Mouse (Mus musculus) kidney, adult 2 months (tissue): ENCODE results near the gene Zfp384. TPM values are rescaled to one million over a fixed set of nuclear protein-coding genes. Genes with fewer than 3 reads are reported as not detected.

Experiments
- DNase-seq: peaks from one replicate; pipeline ENCODE4 v3.0.0; 2021
- H3K27ac ChIP-seq: fragments of 200-500 bp; 2 replicates; pipeline ENCODE4 v1.5.1; 2012; ENCODE audit warnings: low read depth, low read length, control low read depth, inconsistent platforms; ENCODE audit not compliant: insufficient read depth
- H3K27me3 ChIP-seq: fragments of 200-500 bp; replicated peaks from 2 replicates; pipeline ENCODE4 v1.6.1; 2012; ENCODE audit warnings: mild to moderate bottlenecking, moderate library complexity, low read length, inconsistent platforms; ENCODE audit not compliant: control insufficient read depth, insufficient read depth
- H3K36me3 ChIP-seq: fragments of 200-500 bp; 2 replicates; pipeline ENCODE4 v1.6.1; 2012; ENCODE audit warnings: mild to moderate bottlenecking, moderate library complexity, low read length, inconsistent platforms; ENCODE audit not compliant: control insufficient read depth, insufficient read depth
- H3K4me1 ChIP-seq: fragments of 200-500 bp; 2 replicates; pipeline ENCODE4 v1.6.1; 2011; ENCODE audit warnings: low read length; ENCODE audit not compliant: control insufficient read depth, insufficient read depth
- H3K4me3 ChIP-seq: fragments of 200-500 bp; 2 replicates; pipeline ENCODE4 v1.5.1; 2011; ENCODE audit warnings: mild to moderate bottlenecking, low read depth, low read length, control low read depth; ENCODE audit not compliant: insufficient read depth
- CTCF ChIP-seq: fragments of 200-500 bp; conservative IDR thresholded peaks from 2 replicates; pipeline ENCODE4 v1.5.1; 2011; ENCODE audit warnings: low read depth, mild to moderate bottlenecking, control low read depth, low read length, moderate library complexity, mixed read lengths; ENCODE audit not compliant: insufficient read depth, insufficient read length
- POLR2A ChIP-seq: fragments of 200-500 bp; IDR thresholded peaks from one replicate; pipeline ENCODE4 v1.6.1; 2011; ENCODE audit warnings: low read depth, low read length, control low read depth
- WGBS: fragments of 180-500 bp; shearing (Covaris S2); methylation state at CpG from one replicate; pipeline ENCODE4 v1.1.7; 2018; 5-methylcytosine and 5-hydroxymethylcytosine counted together
- polyA plus RNA-seq: library from polyadenylated mRNA; depleted of rRNA; stranded (reverse); fragments of >200 nt; gene quantifications from 2 replicates; pipeline ENCODE4 v1.2.3, GENCODE M21; 2012

The Zfp384 gene
- polyA plus RNA-seq, 1 experiment, result 37.8 TPM

DNA sequence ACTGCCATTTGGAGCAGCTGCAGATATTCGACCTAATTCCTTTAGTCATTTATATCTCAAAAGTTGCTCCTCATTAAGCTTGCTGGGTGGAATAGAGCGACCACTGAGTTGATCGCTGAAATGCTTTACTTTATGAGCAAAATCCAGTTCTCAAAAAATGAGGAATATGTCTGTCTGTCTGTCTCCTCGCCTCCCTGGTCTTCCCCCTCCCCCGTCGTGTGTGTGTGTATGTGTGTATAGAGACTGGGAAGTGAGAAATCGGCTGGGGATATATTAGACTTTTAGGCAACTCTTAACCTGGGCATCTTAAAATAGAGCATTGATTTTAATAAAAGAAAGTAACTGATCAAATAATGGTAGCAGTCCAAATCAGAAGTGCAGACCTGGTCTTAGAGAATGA is 31.3 kb downstream of the Zfp384 start:
- Histone ChIP-seq H3K4me3 (peak overlapping the region; percentile 93), H3K36me3 (peaks cover 5% of the 10 kb centered on the region), H3K27ac (0 out of 2 replicates have a peak overlapping the region, but pooled peaks have one; percentile 27), H3K27me3 (no peaks in the 10 kb centered on the region), H3K4me1 (peaks cover 5% of the 10 kb centered on the region; the same call in 1 of the 2 replicates)
- no peak for DNase-seq
- no peak for TF ChIP-seq POLR2A
- no peak for TF ChIP-seq CTCF
- WGBS, result 12% methylated on average over 7 of the region's 7 CpGs

DNA sequence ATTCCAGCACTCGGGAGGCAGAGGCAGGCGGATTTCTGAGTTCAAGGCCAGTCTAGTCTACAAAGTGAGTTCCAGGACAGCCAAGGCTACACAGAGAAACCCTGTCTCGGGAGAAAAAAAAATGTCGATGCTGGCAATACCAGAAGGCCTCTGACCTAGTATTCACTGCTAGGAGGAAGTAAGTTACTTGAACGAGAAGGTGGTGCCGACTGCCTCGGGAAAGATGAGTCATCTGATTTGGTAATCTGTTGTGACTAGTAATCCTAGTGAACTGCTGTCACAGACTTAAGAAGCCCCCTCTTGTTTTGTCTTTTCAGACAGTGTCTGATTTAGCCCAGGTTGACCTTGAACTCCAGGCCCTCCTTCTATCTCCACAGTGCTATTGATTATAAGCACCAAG is 32.1 kb downstream of the Zfp384 start:
- 51% methylated on average over 7 of the region's 7 CpGs for WGBS
- H3K36me3 ChIP-seq, result peaks cover 5% of the 10 kb centered on the region
- peak; percentile 10 for DNase-seq
- no peak overlapping the region for H3K27ac ChIP-seq
- H3K4me1 ChIP-seq, result peaks cover 5% of the 10 kb centered on the region; the same call in 1 of the 2 replicates
- H3K4me3 ChIP-seq, result no peak overlapping the region
- TF ChIP-seq POLR2A (no peak), CTCF (no peak)
- no peaks in the 10 kb centered on the region for H3K27me3 ChIP-seq

DNA sequence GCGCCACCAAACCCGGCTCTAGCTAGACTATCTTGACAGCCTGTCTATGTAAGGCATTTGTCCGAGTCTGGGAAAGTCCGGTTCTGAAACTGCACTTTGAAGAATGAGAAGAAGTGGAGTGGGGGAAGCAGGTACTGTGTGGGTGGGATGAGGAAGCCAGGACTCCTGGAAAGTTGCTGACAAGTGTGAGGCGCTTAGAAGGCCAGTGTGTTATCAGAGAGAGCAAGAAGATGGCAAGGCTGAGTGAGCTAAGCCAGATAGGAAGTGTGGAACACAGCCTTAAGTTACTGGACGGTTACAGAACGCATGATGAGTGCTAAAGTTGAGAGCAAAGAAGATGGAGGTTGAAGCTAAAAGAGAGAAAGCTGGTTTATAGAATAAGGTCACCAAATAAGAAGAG is 33.1 kb downstream of the Zfp384 start:
- Histone ChIP-seq H3K36me3 (peaks cover 3% of the 10 kb centered on the region), H3K27me3 (no peaks in the 10 kb centered on the region), H3K4me3 (no peak overlapping the region), H3K4me1 (peaks cover 5% of the 10 kb centered on the region; the same call in 1 of the 2 replicates), H3K27ac (no peak overlapping the region)
- TF ChIP-seq POLR2A, result no peak
- TF ChIP-seq CTCF, result no peak
- WGBS, result 85% methylated on average over 7 of the region's 7 CpGs
- DNase-seq, result no peak

DNA sequence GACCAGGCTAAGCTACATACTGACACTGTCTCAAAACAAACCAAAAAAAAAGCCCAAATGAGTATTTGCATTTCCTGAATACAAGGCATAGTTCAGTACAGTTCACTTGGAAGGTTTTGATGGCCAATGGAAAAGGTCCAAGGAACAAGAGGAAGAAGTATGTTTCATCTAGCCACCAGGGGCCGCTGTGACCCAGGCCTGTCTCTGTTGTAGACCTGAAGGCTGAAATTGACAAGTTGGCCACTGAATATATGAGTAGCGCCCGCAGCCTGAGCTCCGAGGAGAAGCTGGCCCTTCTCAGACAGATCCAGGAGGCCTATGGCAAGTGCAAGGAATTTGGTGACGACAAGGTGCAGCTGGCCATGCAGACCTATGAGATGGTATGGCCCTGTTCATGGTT is 37.7 kb downstream of the Zfp384 start:
- DNase-seq, result peak; percentile 88
- TF ChIP-seq POLR2A (no peak), CTCF (peak; percentile 87)
- Histone ChIP-seq H3K36me3 (peaks cover 3% of the 10 kb centered on the region), H3K4me1 (no peaks in the 10 kb centered on the region), H3K4me3 (no peak overlapping the region), H3K27me3 (no peaks in the 10 kb centered on the region), H3K27ac (no peak overlapping the region)
- WGBS, result 27% methylated on average over 5 of the region's 5 CpGs

DNA sequence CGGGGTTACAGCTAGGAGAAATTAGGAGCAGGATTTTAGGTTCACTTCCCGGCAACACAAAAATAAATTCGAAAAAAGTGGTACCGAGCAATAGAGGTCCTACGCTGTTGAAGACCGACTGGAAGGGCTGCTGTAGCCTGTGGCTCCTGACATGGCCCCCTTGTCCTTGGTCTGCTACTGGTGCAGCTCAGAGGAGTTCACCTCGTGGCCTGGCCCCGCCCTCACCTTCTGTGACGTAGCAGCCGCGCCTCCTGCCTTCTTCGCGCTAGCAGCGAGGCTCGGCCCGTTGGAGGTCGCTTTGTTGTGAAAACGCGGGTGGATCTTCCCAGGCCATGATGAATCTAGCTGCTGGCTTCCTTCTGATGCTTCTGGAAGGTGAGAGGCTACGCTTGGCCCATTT is 40.7 kb downstream of the Zfp384 start, which contains the start of gene Acrbp:
Gene Acrbp, plus strand, starts transcription at position 12 of the 400 bp plus-strand sequence.
- 62% methylated on average over 20 of the region's 20 CpGs for whole genome bisulfite sequencing
- H3K4me3 ChIP-seq, result no peak within 1 kb of the TSS
- peaks cover 3% of the 10 kb centered on the region for H3K36me3 ChIP-seq
- TF ChIP-seq CTCF (no peak), POLR2A (no peak)
- no peak within 1 kb of the TSS for H3K27ac ChIP-seq
- no peaks in the 10 kb centered on the region for H3K27me3 ChIP-seq
- H3K4me1 ChIP-seq, result no peaks in the 10 kb centered on the region
- DNase-seq, result no peak

DNA sequence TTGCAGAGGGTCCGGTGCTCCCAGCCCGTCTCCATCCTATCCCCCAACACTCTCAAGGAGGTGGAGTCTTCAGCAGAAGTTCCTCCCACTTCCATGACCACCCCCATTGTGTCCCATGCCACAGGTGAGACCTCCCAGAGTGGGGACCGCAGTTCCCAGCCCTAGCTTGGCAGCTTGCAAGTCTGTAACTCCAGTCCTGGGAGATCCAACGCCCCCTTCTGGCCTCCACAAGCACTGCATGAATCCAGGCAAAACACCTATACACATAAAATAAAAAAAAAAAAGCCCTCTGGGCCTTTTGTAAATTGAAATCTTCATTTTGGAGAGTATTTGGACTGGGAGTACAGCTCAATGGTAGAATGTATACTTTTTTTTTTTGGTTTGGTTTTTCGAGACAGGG is 42.3 kb downstream of the Zfp384 start:
- Histone ChIP-seq H3K4me3 (no peak overlapping the region), H3K36me3 (no peaks in the 10 kb centered on the region), H3K27ac (no peak overlapping the region), H3K4me1 (no peaks in the 10 kb centered on the region), H3K27me3 (no peaks in the 10 kb centered on the region)
- 72% methylated on average over 5 of the region's 5 CpGs for WGBS
- DNase-seq, result no peak
- TF ChIP-seq POLR2A, result no peak
- peak; percentile 38 for TF ChIP-seq CTCF

DNA sequence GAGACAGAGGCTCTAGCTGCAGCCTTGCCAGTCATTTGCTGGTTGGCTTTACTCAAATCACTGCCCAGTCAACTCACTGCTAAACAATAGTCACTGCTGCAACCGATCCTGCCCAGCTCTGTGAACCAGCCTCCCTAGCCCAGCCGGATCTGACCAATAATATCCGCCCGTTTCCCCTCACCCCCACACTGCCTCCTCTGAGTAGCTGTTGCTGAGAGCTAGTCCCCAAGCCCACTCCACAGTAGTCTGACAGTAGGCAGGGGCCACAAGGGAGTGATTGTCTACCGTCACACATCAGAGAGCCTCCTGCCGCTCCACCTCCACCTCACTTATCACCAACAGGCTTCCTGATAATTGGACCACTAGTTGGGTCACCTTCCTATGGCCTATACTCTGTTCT is 52.5 kb downstream of the Zfp384 start:
- H3K27me3 ChIP-seq, result no peaks in the 10 kb centered on the region
- H3K27ac ChIP-seq, result no peak overlapping the region
- 39% methylated on average over 6 of the region's 6 CpGs for WGBS
- TF ChIP-seq CTCF (no peak), POLR2A (no peak)
- no peaks in the 10 kb centered on the region for H3K36me3 ChIP-seq
- no peak for DNase-seq
- no peaks in the 10 kb centered on the region for H3K4me1 ChIP-seq
- no peak overlapping the region for H3K4me3 ChIP-seq

DNA sequence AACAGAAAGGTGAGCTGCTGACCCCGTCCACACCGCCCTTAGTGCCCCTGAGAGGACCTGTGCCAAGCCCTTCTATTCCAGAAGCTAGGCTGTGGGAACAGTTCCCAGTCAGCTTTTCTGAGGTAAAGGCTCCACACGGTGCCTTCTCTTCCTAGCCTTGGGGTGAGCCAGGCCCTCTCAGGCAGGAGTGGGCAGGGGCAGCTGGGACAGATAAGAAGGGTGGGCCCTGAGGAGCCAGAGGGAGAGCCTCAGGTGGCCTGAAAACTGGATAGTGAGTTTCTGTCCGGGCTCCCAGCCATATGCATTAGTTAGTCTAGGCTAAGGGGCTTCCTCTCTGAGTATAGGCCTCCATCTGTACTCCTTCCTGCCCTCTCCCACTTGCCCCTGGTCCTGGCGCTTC is 53.6 kb downstream of the Zfp384 start:
- 86% methylated on average over 5 of the region's 5 CpGs for WGBS
- Histone ChIP-seq H3K36me3 (no peaks in the 10 kb centered on the region), H3K4me1 (no peaks in the 10 kb centered on the region), H3K27ac (no peak overlapping the region), H3K27me3 (no peaks in the 10 kb centered on the region), H3K4me3 (no peak overlapping the region)
- DNase-seq, result no peak
- TF ChIP-seq POLR2A (no peak), CTCF (no peak)
